Mouse (Mus musculus): ENCODE measurements around the gene Fahd1.
A peak's percentile ranks its signal among the peaks of the same experiment; 100 is the strongest.

The Fahd1 gene

DNA sequence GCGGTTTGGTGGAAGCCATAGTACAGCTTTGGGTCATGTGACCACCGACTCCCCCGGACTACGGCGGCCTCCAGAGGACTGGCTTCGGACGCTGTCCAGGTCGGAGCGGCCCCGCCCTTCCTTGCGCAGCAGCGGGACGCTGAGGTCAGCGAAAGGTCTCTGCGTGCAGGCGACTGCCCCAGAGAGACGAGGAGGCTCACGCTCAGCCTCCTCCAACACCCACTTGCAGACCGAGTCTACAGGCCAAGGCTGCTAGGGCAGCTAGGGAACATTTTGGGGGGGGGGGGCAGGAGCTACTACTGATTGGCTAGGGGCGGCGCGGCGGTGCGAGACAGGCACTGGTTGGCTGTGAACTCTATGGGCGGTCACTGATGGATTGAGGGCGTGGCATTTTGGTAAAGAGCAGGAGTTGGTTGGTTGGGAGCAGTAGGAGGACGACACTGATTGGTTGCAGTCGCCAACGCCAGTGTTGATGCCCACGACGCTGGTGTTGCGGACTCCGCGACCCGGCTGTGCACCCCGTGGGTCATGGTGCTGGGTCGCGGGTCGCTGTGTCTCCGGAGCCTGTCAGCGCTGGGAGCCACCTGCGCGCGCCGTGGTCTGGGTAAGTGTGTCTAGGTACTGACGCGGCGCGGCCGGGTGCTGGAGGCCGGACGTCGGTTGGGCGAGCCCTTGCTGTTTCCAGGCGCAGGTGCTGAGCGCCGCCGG is at the start of gene Fahd1:
Fahd1 (minus strand) TSS at position 300 of the 708 bp plus-strand sequence.
- DNase-seq = peak; percentile 98

DNA sequence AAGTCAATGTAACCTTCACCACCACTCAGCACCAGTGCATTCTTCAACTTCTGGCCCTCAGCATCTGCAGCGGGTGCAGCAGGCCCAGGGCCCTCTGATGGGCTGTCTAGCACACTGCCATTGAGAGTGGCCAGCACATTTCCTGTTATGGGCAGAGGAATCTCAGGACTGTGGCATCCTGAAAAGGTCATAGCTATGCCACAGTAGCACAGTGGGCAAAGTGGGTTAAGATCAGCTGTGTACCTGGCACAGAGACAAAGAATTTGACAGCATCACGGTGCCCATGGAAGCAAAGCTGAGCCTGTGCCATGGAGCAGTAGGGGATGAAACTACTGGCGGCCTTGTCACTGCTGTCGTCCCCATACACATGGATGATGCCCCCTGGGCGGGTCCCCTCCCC is 49.0 kb upstream of the Fahd1 start:
- DNase-seq = no peak

- peak; percentile 56 for DNase-seq
These were observed 48.1 kb upstream of the Fahd1 start for GRCm38 (mm10) chr17:24898041-24898854.

- DNase-seq = no peak
These were observed 47.4 kb upstream of the Fahd1 start for GRCm38 (mm10) chr17:24897600-24897999.

DNA sequence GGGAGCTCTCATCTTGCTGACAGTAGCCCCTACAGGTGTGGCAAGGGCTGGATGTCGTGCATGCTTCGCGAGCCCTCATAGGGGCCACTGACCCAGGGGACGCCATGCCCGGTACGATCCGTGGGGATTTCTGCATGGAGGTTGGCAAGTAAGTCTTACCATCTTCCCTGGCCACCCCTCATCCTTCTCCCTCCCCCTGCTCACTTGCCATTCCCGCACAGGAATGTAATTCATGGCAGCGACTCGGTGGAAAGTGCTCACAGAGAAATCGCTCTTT is 46.8 kb upstream of the Fahd1 start:
- DNase-seq = peak; percentile 52

- peak; percentile 82 for DNase-seq
These were observed 46.3 kb upstream of the Fahd1 start, which contains the start of gene Nme3 for GRCm38 (mm10) chr17:24896241-24896992. TSS of gene Nme3 (plus strand) at chr17:24896500.

DNA sequence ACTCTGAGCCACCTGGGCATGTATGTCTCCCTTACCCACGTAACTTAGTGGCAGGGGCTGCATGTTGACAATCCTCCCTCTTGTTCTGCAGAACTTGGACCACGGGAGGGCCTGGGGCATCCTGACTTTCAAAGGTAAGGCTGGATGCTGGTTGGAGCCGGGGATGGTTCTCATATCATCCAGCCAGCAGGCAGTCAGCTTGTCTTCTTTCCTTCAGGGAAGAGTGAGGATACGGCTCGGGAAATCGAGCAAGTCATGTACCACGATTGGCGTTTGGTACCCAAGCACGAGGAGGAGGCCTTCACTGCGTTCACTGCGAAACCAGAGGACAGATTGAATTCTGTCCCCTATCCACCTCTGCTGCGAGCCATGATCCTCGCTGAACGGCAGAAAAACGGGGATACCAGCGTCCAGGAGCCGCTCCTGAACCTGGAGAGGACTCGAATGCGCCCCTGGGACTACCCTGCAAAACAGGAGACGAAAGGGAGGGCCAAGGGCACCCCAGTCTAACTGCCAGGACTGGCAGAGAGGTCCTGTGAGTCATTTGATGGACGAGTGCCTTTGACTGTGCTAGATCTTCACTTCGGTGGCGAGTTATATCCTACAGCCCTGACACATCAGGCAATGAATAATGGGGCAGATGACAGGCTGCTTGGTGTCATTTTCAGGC is 45.5 kb upstream of the Fahd1 start:
- DNase-seq = no peak

GRCm38 (mm10) chr17:24894995-24895547 is 44.9 kb upstream of the Fahd1 start, which contains the start of the genes Eme2 and Mrps34:
TSS of gene Eme2 (minus strand) at chr17:24895087.
TSS of gene Mrps34 (plus strand) at chr17:24895116.
- DNase-seq = peak; percentile 85

DNA sequence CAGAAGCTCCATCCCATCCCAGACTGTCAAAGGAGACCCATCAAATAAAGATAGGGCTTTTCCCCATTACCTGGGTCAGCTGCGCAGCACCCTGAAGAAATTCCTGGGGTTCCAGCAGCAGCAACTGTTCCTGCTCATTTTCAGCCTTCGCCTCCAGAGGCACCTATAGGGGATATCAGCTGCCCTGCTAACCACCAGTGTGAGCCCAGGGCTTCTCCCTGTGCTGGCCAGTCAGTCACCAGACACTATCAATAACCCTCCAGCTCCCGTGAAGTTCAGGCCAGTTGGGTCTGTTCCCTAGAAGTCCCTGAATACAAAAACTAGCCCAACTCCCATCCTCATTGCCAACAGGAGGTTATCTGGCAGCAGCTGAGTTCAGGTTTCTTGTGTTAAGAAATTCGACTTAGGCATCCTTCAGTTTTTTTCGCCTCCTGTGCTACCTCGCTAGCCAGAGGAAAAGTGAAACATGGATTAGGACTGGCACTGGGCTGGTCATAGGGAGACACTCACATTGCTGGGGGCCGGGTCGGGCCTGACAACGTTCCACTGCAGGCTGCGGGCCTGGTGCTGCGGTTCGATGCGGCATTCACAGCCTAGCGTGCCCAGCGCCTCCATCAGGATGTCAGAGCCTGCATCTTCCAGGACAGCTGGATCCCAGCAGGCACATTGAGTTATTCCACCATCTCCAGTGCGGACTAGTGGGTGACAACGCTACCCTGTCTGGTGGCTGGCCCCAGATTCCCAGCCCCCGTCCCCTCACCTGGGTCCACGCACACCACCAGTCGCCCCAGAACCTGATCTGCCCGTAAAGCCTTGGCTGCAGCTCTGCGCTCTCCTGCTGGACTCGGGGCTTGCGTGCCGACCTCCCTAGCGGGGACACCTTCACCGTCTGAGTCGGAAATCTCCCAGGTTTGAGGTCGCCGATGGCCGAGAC is 44.2 kb upstream of the Fahd1 start:
- peak; percentile 43 for DNase-seq

DNA sequence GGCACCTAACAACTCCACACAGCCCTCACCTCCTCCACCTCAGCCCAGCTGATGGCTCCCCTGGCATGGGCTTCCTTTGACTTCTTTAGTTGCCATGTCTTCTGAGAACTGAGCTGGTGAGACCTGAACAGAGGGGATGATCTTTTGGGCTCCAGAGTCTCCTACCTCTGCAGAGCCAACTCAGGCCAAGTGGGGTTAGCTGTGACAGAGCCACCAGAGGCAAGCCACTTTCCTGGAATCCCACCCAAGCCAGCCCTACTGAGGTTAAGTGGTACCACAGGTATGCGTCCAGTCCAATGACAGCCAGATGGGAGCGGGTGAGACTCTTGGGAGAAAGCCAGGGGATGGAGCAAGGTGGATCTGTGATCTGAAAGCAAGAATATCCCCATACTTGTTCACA is 43.1 kb upstream of the Fahd1 start:
- peak; percentile 52 for DNase-seq

- DNase-seq = peak; percentile 65
These were observed 42.6 kb upstream of the Fahd1 start for GRCm38 (mm10) chr17:24892785-24893184.

DNA sequence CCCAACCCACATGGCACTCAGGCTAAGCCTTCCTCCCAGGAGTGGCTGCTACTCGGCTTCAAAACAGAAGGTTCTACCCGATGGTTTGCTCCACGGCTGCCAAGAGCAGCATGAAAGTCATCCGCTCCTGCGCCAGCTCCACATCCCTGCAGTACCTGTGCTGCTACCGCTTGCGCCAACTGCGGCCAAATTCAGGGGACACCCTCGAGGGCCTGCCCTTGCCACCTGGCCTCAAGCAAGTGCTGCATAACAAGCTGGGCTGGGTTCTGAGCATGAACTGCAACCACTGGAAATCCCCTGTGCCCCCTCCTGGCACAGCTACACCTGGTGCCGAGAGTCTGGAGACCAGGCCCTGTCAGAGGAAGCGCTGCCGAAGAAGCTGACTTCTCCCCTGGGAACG is 41.2 kb upstream of the Fahd1 start:
- peak; percentile 88 for DNase-seq

DNA sequence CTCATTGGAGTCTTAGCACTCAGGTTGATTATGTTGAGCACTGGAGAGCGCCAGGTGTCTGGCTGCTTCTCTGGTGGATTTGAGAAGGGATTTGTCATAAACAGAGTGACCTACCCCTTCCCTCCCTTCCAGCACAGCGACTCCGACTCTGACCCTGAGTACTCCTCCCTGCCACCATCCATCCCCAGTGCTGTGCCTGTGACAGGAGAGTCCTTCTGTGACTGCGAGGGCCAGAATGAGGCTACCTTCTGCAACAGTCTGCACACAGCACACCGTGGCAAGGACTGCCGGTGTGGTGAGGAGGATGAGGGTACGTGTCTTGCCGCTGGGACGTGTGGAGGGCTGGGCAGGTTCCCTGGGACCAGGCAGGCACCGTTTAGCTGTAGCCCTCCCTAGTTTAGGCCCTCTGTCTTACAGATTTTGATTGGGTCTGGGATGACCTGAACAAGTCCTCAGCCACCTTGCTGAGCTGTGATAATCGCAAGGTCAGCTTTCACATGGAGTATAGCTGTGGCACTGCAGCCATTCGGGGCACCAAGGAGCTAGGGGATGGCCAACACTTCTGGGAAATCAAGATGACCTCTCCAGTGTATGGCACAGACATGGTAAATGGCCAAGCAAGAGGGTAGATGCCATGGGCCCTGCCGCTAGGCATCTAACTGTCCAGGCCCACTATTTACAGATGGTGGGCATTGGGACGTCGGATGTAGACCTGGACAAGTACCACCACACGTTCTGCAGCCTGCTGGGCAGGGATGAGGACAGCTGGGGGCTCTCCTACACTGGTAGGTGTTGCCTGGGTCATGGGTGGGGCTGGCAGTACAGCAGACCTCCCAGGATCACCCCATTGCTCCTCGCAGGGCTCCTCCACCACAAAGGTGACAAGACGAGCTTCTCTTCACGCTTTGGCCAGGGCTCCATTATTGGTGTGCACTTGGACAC is 40.3 kb upstream of the Fahd1 start:
- no peak for DNase-seq

DNA sequence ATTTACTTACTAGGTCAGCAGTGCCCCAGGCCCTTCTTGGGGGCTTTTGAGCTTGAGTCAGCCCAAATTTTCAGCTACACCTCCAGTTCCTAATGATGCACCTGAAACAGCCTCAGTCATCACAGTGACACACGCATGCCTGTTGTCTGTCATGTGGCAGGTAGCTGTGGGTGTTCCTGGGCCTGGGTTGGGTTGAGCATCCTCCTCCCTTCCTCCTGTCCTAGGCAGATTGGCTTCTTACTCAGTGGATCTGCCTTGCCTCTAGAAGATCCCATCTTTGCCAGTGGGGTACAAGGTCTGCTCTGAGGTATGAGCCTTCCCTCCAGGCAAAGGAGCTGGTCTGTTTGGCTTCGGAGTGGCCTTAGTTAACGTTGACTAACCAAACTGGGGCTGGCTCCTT is 38.7 kb upstream of the Fahd1 start:
- peak; percentile 27 for DNase-seq

DNA sequence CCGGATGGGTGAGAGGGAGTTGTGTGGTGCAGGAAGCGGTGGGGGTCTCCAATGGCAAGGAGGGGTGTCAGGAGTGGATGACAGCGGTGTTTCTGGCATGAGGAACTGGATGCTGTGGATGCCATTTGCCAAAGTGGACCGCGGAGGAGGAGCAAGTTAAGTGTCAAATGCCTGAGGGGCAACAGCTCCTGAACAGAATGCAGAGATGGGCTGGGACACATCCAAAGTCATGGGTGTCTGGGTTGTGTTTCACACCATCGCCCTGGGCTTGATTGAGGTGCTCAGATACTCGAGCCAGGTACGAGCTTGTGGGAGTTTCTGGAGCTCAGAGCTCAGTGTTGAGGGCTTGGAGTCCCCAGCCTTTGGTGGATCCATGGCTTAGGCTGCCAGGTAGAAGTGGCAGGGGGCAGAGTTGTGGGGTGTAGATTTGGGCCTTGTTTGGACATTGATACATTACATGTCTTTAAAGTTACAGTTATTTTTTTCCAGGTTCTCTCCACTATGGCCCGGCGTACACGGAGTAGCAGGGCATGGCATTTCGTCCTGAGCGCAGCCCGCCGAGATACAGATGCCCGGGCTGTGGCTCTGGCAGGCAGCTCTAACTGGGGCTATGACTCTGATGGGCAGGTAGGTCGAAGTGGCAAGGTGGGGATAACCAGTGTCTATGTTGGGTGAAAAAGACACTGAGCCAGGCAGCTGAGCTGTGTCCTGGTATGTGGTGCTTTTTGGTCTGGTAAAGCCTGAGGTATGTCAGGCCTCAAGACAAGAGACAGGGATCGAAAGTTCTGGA is 37.3 kb upstream of the Fahd1 start:
- peak; percentile 75 for DNase-seq

DNA sequence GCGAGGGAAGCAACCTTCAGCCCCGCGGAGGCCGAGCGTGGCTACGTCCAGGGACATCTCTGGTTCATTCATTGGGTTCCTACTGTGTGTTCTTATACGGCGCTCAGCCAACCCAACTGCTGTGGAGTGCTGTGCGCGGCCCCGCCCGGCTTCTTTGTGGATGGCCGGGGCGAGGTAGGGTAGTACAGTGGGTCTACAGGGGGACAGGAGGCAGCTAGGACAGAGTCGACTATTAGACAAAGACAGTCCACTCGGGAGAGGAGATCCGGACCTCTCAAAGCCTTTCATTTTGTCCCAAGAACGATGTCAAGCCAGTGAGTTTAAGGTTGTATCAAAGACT is 36.7 kb upstream of the Fahd1 start:
- no peak for DNase-seq

- peak; percentile 99 for DNase-seq
These were observed 36.2 kb upstream of the Fahd1 start, which contains the start of the genes Nubp2 and Spsb3 for GRCm38 (mm10) chr17:24886134-24886931. TSS of gene Nubp2 (minus strand) at chr17:24886349. TSS of gene Spsb3 (plus strand) at chr17:24886643.

DNA sequence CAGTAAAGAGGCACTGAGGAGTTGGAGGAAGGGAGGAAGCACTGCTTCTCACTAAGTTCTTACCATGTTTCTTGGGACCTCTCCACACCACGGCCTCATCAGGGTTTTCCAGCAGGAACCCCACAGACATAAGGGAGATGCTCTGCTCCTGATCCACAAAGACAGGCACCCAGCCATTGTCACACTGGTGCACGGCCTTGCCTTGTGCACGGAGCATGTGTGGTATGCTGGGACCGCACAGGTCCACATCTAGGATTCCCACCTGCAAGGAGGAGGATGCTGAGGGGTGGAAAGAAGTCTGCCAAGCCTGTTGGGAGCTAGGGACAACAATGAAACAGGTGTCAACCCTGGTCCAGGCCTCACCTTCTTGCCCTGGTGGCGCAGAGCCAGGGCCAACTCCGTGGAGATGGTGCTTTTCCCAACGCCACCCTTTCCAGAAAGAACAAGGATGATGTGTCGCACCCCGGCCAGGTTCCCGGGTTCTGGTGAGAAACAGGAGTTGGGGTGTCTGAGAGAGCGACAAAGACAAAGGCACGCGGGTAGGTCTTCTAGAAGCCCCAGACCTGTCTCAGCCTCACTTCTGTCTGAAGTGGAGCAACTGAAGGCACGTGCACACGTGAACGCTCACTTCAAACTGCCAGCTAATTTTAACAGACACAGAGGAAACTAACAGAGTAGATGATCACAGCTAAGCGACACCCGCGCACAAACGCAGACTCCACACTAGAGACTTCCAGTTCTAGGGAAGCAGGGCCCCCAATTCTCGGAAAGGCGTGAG is 35.4 kb upstream of the Fahd1 start:
- peak; percentile 77 for DNase-seq

Data from cerebellum, adult 9-11 months (tissue).